Mouse (Mus musculus) olfactory bulb, adult 2 months (tissue): Measurements from ENCODE around the gene Zdhhc17. TPM values are rescaled to one million over a fixed set of nuclear protein-coding genes. Genes with fewer than 3 reads are reported as not detected.

ENCODE experiments used
- H3K27ac ChIP-seq: fragments of 200-500 bp; 2 replicates; pipeline ENCODE4 v1.5.1; 2012; ENCODE audit warnings: low read depth, low read length; ENCODE audit not compliant: insufficient read depth
- H3K4me1 ChIP-seq: fragments of 200-500 bp; 2 replicates; pipeline ENCODE4 v1.6.1; 2012; ENCODE audit warnings: low read length; ENCODE audit not compliant: control insufficient read depth, insufficient read depth
- H3K4me3 ChIP-seq: fragments of 200-500 bp; 2 replicates; pipeline ENCODE4 v1.5.1; 2012; ENCODE audit warnings: mild to moderate bottlenecking, low read depth, low read length, moderate library complexity; ENCODE audit not compliant: insufficient read depth
- CTCF ChIP-seq: fragments of 200-500 bp; IDR thresholded peaks from 2 replicates; pipeline ENCODE4 v1.5.1; 2012; ENCODE audit warnings: low read depth, mild to moderate bottlenecking, low read length, moderate library complexity; ENCODE audit not compliant: insufficient read depth
- POLR2A ChIP-seq: fragments of 200-500 bp; IDR thresholded peaks from 2 replicates; pipeline ENCODE4 v1.6.1; 2012; ENCODE audit warnings: mild to moderate bottlenecking, low read depth, low read length, moderate library complexity; ENCODE audit not compliant: insufficient read depth
- WGBS: fragments of 180-500 bp; shearing (Covaris S2); methylation state at CpG from one replicate; pipeline ENCODE4 v1.1.7; 2018; 5-methylcytosine and 5-hydroxymethylcytosine counted together
- polyA plus RNA-seq: library from polyadenylated mRNA; stranded (reverse); fragments of >200 nt; gene quantifications from 2 replicates; pipeline ENCODE4 v1.2.4, GENCODE M21; 2012; ENCODE audit warnings: low replicate concordance; ENCODE audit not compliant: missing spikeins, insufficient read depth, insufficient read length

Zdhhc17 gene
- polyA plus RNA-seq, 1 experiment: 189 TPM

GRCm38 (mm10) chr10:110922612-110923011 lies 87.3 kb downstream of the Zdhhc17 start:
- no peak overlapping the region for H3K4me3 ChIP-seq
- 70% methylated on average over 9 of the region's 9 CpGs for WGBS
- peaks cover 4% of the 10 kb centered on the region; the same call in 1 of the 2 replicates for H3K4me1 ChIP-seq
- H3K27ac ChIP-seq: no peak overlapping the region
- no peak for TF ChIP-seq CTCF
- no peak for TF ChIP-seq POLR2A

- peaks cover 4% of the 10 kb centered on the region; the same call in 1 of the 2 replicates for H3K4me1 ChIP-seq
Observed at GRCm38 (mm10) chr10:110921890-110922289, 88.0 kb downstream of the Zdhhc17 start.

GRCm38 (mm10) chr10:110920368-110920950 lies 89.5 kb downstream of the Zdhhc17 start:
- peaks cover 4% of the 10 kb centered on the region; the same call in 1 of the 2 replicates for H3K4me1 ChIP-seq
- WGBS: 7% methylated on average over 15 of the region's 15 CpGs
- H3K4me3 ChIP-seq: peak overlapping the region; percentile 74
- TF ChIP-seq POLR2A (no peak), CTCF (no peak)
- H3K27ac ChIP-seq: no peak overlapping the region

More at GRCm38 (mm10) chr10:110921890-110922289, 88.0 kb downstream of the Zdhhc17 start:
- TF ChIP-seq POLR2A: no peak
- no peak for TF ChIP-seq CTCF
- 92% methylated on average over 3 of the region's 3 CpGs for WGBS
- no peak overlapping the region for H3K27ac ChIP-seq
- H3K4me3 ChIP-seq: no peak overlapping the region

- TF ChIP-seq POLR2A (no peak), CTCF (no peak)
- Histone ChIP-seq H3K4me1 (peaks cover 4% of the 10 kb centered on the region; the same call in 1 of the 2 replicates), H3K4me3 (peak within 1 kb of the TSS; percentile 74), H3K27ac (peak within 1 kb of the TSS; percentile 29; the same call in 1 of the 2 replicates)
- 1% methylated on average over 67 of the region's 67 CpGs for WGBS
Observed at GRCm38 (mm10) chr10:110919531-110920343, 90.2 kb downstream of the Zdhhc17 start, which contains the start of gene Csrp2. Gene Csrp2, plus strand, starts transcription at chr10:110919789.

GRCm38 (mm10) chr10:110918414-110919391 lies 91.2 kb downstream of the Zdhhc17 start:
- H3K4me1 ChIP-seq: peaks cover 4% of the 10 kb centered on the region; the same call in 1 of the 2 replicates
- no peak overlapping the region for H3K27ac ChIP-seq

GRCm38 (mm10) chr10:110917521-110917920 lies 92.4 kb downstream of the Zdhhc17 start:
- H3K4me3 ChIP-seq: no peak overlapping the region
- TF ChIP-seq CTCF (no peak), POLR2A (no peak)
- no peak overlapping the region for H3K27ac ChIP-seq
- H3K4me1 ChIP-seq: peaks cover 4% of the 10 kb centered on the region; the same call in 1 of the 2 replicates
- WGBS: 95% methylated on average over 6 of the region's 6 CpGs

More at GRCm38 (mm10) chr10:110918414-110919391, 91.2 kb downstream of the Zdhhc17 start:
- H3K4me3 ChIP-seq: no peak overlapping the region
- TF ChIP-seq CTCF (no peak), POLR2A (no peak)
- WGBS: 48% methylated on average over 26 of the region's 26 CpGs

GRCm38 (mm10) chr10:110916666-110917344 lies 93.1 kb downstream of the Zdhhc17 start:
- TF ChIP-seq POLR2A (no peak), CTCF (no peak)
- 77% methylated on average over 11 of the region's 11 CpGs for WGBS
- H3K4me1 ChIP-seq: 0 out of 2 replicates have a peak, but pooled peaks cover 4% of the 10 kb centered on the region
- no peak overlapping the region for H3K4me3 ChIP-seq
- no peak overlapping the region for H3K27ac ChIP-seq

- no peaks in the 10 kb centered on the region for H3K4me1 ChIP-seq
- no peak overlapping the region for H3K27ac ChIP-seq
- 98% methylated on average over 3 of the region's 3 CpGs for WGBS
- no peak for TF ChIP-seq POLR2A
- TF ChIP-seq CTCF: no peak
- H3K4me3 ChIP-seq: no peak overlapping the region
Observed at GRCm38 (mm10) chr10:110903862-110904261, 106.1 kb downstream of the Zdhhc17 start.
